Comparison of ENCODE assay signal across 8 mouse cellular contexts in genomic region chr4:43631046-43631955, GRCm38 (mm10). TPM values are rescaled to one million over a fixed set of nuclear protein-coding genes. Genes with fewer than 3 reads are reported as not detected.
DNase-seq lines count a peak whose midpoint lies in the region; ATAC-seq lines count a peak whose summit lies in the region.

Gene Npr2, plus strand, starts transcription at chr4:43631935.

- intact Hi-C loops in left cerebral cortex, postnatal 14 days (cut with DNase I), result no loop called here

- H3K4me3 ChIP-seq in forebrain, embryonic 16.5 days (replicated peaks; ENCODE audit: low read length), result peak within 1 kb of the TSS; percentile 65
- H3K4me3 ChIP-seq in stomach, embryonic 15.5 days (replicated peaks), result peak within 1 kb of the TSS; percentile 61

- H3K4me1 ChIP-seq in forebrain, embryonic 16.5 days (replicated peaks; ENCODE audit: control insufficient read depth, insufficient read depth, low read length), result peaks cover 29% of the 10 kb centered on the region
- H3K4me1 ChIP-seq in stomach, embryonic 15.5 days, result peaks cover 28% of the 10 kb centered on the region

- DNase-seq in layer of hippocampus, adult 8-10 months (ENCODE audit: low spot score in 2 of 2), result no peak
- no peak for DNase-seq in layer of hippocampus, adult 9-11 months
- peak; percentile 60 for DNase-seq in cerebellum, adult 11 months
- DNase-seq in heart, postnatal 4 days, result peak; percentile 72
- peak in 1 of 2 experiments; percentile 40 for DNase-seq in left cerebral cortex, postnatal 14 days (ENCODE audit: low spot score in 2 of 2)
- peak; percentile 43 for DNase-seq in mesoderm, embryonic 11.5 days (ENCODE audit: low read depth, low spot score)

- H3K9me3 ChIP-seq in forebrain, embryonic 16.5 days (ENCODE audit: control insufficient read depth, low read length), result no peaks in the 10 kb centered on the region
- H3K9me3 ChIP-seq in stomach, embryonic 15.5 days, result no peaks in the 10 kb centered on the region

- H3K4me2 ChIP-seq in forebrain, embryonic 16.5 days (ENCODE audit: low read length), result peak within 1 kb of the TSS; percentile 80
- peak within 1 kb of the TSS; percentile 91 for H3K4me2 ChIP-seq in stomach, embryonic 15.5 days

- H3K36me3 ChIP-seq in forebrain, embryonic 16.5 days (ENCODE audit: control insufficient read depth, insufficient read depth), result no peaks in the 10 kb centered on the region
- H3K36me3 ChIP-seq in stomach, embryonic 15.5 days, result no peaks in the 10 kb centered on the region

- ATAC-seq in forebrain, embryonic 16.5 days, result peak; percentile 52
- ATAC-seq in stomach, embryonic 15.5 days (ENCODE audit: insufficient read depth, low FRiP score, low read depth), result peak; percentile 38; the same call in 1 of the 2 replicates

- WGBS in forebrain, embryonic 16.5 days, result 1% methylated on average over 35 of the region's 70 CpGs
- 2% methylated on average over 45 of the region's 70 CpGs for WGBS in stomach, embryonic 15.5 days

- no peaks in the 10 kb centered on the region for H3K27me3 ChIP-seq in forebrain, embryonic 16.5 days (replicated peaks; ENCODE audit: control insufficient read depth, insufficient read depth, low read length)
- 0 out of 2 replicates have a peak, but pooled peaks cover 8% of the 10 kb centered on the region for H3K27me3 ChIP-seq in stomach, embryonic 15.5 days (replicated peaks)

- H3K9ac ChIP-seq in forebrain, embryonic 16.5 days (replicated peaks; ENCODE audit: low read depth, low read length), result peak within 1 kb of the TSS; percentile 94
- H3K9ac ChIP-seq in stomach, embryonic 15.5 days, result peak within 1 kb of the TSS; percentile 66

- H3K27ac ChIP-seq in forebrain, embryonic 16.5 days (ENCODE audit: low read length), result peak within 1 kb of the TSS; percentile 65
- peak within 1 kb of the TSS; percentile 66 for H3K27ac ChIP-seq in stomach, embryonic 15.5 days

RNA-seq across cellular contexts. Expression of gene Npr2, which starts in this region (rescaled TPM):
- total RNA-seq in layer of hippocampus, adult 8-10 months (2022), result 10 to 100 TPM; 54.6 to 68.4 (median 59.4) TPM
- 13.3 and 15.0 TPM in 2 replicates for polyA plus RNA-seq in forebrain, embryonic 16.5 days (2015; fragmentation: Nextera tagmentation; extraction: Ambion mirVana)
- total RNA-seq in heart, postnatal 4 days (2021), result 10 to 100 TPM; 35.1 to 35.8 TPM
- 10 to 100 TPM; 38.5 to 43.3 TPM for total RNA-seq in left cerebral cortex, postnatal 14 days (2021)
- polyA plus RNA-seq in stomach, embryonic 15.5 days (2015; fragmentation: Nextera tagmentation; extraction: Ambion mirVana), result 9.3 TPM in 2 replicates

Comparison
In these comparisons a context has a peak if more than half of its experiments do, and no peak if none do; other contexts are left out.
1. DNase-seq: peak in cerebellum, adult 11 months (single experiment), heart, postnatal 4 days (single experiment) and mesoderm, embryonic 11.5 days (single experiment); none in layer of hippocampus, adult 8-10 months (0 of 2) and layer of hippocampus, adult 9-11 months (single experiment).